Mouse (Mus musculus): ENCODE measurements at regions not wholly inside any gene's neighbourhood (a gene's known extent, or its start where the extent isn't known, plus 50 kb on each side); places are given as distances from the start of the nearest gene placed in this dataset.

- no peaks in the 10 kb centered on the region for H3K36me3 ChIP-seq (ENCODE audit: control insufficient read depth, insufficient read depth, low read length)
- H3K27me3 ChIP-seq (ENCODE audit: control insufficient read depth, insufficient read depth, low read length): no peaks in the 10 kb centered on the region
- WGBS: 66% methylated on average over 3 of the region's 3 CpGs
- H3K4me2 ChIP-seq (replicated peaks; ENCODE audit: low read depth): no peak overlapping the region
- no peak overlapping the region for H3K9ac ChIP-seq (ENCODE audit: low read length)
- no peak for TF ChIP-seq EP300 (optimal IDR thresholded peaks at IDR 0.05)
- TF ChIP-seq CTCF (IDR thresholded peaks at IDR 0.05; ENCODE audit: low read depth): no peak
- H3K9me3 ChIP-seq (ENCODE audit: control insufficient read depth, low read length): no peaks in the 10 kb centered on the region
- no peak overlapping the region for H3K27ac ChIP-seq (replicated peaks)
- H3K4me1 ChIP-seq (replicated peaks; ENCODE audit: control insufficient read depth, insufficient read depth): no peaks in the 10 kb centered on the region
- H3K4me3 ChIP-seq (ENCODE audit: low read depth, low read length): no peak overlapping the region
- DNase-seq (ENCODE audit: low spot score): no peak
- no peak for ATAC-seq (ENCODE audit: low FRiP score, low TSS enrichment)
These were observed 504.9 kb upstream of the Tenm3 start for GRCm38 (mm10) chr8:49348602-49349001.

DNA sequence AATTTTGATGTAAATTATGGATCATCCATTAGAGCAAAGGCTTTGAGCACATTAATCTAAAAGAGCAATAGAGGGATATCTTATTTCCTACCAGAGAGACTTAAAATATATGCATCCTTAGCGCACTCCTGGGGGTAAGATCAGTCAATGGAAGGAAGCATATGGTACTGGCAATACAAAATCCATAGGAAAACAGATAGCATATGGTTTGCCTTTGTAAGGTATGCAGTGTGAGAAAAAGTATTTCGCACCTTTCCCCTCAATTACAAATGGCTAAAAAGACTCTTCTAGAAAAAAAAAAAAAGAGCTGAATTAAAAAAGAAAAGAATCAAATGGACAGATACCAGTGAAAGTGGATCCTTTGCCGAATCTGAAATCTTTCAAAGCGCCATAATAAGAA lies 495.0 kb upstream of the Tenm3 start:
- Histone ChIP-seq H3K9me3 (ENCODE audit: control insufficient read depth, low read length) (no peaks in the 10 kb centered on the region), H3K27me3 (ENCODE audit: control insufficient read depth, insufficient read depth, low read length) (no peaks in the 10 kb centered on the region), H3K36me3 (ENCODE audit: control insufficient read depth, insufficient read depth, low read length) (no peaks in the 10 kb centered on the region), H3K9ac (ENCODE audit: low read length) (no peak overlapping the region), H3K4me1 (replicated peaks; ENCODE audit: control insufficient read depth, insufficient read depth) (no peaks in the 10 kb centered on the region), H3K4me3 (ENCODE audit: low read depth, low read length) (no peak overlapping the region), H3K4me2 (replicated peaks; ENCODE audit: low read depth) (no peak overlapping the region), H3K27ac (replicated peaks) (no peak overlapping the region)
- TF ChIP-seq CTCF (IDR thresholded peaks at IDR 0.05; ENCODE audit: low read depth) (no peak), EP300 (optimal IDR thresholded peaks at IDR 0.05) (no peak)
- 88% methylated on average over 4 of the region's 4 CpGs for WGBS
- no peak for ATAC-seq (ENCODE audit: low FRiP score, low TSS enrichment)
- no peak for DNase-seq (ENCODE audit: low spot score)

DNA sequence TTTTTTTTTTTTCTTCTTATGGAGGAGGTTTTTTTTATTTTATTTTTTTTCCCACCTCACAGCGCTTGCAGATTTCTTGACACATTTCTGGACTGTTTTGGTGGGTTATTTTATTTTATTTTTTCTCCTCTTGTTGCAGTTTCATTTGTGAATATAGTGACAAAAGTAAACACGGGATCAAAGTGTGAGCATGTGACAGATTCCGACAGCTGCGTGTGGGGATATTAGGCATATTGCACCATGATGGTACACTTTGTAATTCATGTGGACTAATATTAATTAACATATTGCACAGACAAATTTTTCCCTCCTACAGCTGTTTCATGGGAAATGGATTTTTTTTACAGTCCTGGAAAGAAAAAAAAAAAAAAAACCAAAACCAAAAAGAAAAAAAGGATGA lies 483.2 kb upstream of the Tenm3 start:
- no peak overlapping the region for H3K9ac ChIP-seq (ENCODE audit: low read length)
- H3K27me3 ChIP-seq (ENCODE audit: control insufficient read depth, insufficient read depth, low read length): no peaks in the 10 kb centered on the region
- H3K4me3 ChIP-seq (ENCODE audit: low read depth, low read length): no peak overlapping the region
- no peak overlapping the region for H3K27ac ChIP-seq (replicated peaks)
- no peaks in the 10 kb centered on the region for H3K9me3 ChIP-seq (ENCODE audit: control insufficient read depth, low read length)
- TF ChIP-seq CTCF (IDR thresholded peaks at IDR 0.05; ENCODE audit: low read depth) (no peak), EP300 (optimal IDR thresholded peaks at IDR 0.05) (no peak)
- H3K4me2 ChIP-seq (replicated peaks; ENCODE audit: low read depth): no peak overlapping the region
- no peaks in the 10 kb centered on the region for H3K4me1 ChIP-seq (replicated peaks; ENCODE audit: control insufficient read depth, insufficient read depth)
- no peaks in the 10 kb centered on the region for H3K36me3 ChIP-seq (ENCODE audit: control insufficient read depth, insufficient read depth, low read length)
- DNase-seq (ENCODE audit: low spot score) (no peak), ATAC-seq (ENCODE audit: low FRiP score, low TSS enrichment) (no peak)
- 87% methylated on average over 4 of the region's 4 CpGs for WGBS

DNA sequence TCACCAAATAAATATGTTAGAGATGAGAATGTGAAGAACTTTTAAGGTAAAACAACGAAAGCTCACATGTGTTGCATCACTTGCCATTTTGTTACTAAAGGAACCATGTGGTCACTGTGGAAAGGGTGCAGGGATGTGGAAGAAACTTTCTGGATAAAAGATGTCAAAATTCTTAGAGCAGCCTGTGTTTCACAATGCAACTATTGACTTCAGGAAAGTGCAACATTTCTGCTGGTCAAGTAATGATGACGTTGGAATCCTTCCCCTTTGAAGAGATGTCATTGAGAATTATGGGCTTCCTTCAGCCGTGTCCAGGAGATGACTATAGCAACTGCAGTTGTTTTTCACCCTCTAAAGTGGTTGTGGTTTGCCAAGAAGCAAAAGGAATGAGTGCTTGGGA lies 477.7 kb upstream of the Tenm3 start:
- Histone ChIP-seq H3K4me1 (replicated peaks; ENCODE audit: control insufficient read depth, insufficient read depth) (no peaks in the 10 kb centered on the region), H3K36me3 (ENCODE audit: control insufficient read depth, insufficient read depth, low read length) (no peaks in the 10 kb centered on the region), H3K9me3 (ENCODE audit: control insufficient read depth, low read length) (no peaks in the 10 kb centered on the region), H3K4me3 (ENCODE audit: low read depth, low read length) (no peak overlapping the region), H3K27ac (replicated peaks) (no peak overlapping the region), H3K9ac (ENCODE audit: low read length) (no peak overlapping the region), H3K27me3 (ENCODE audit: control insufficient read depth, insufficient read depth, low read length) (no peaks in the 10 kb centered on the region), H3K4me2 (replicated peaks; ENCODE audit: low read depth) (no peak overlapping the region)
- ATAC-seq (ENCODE audit: low FRiP score, low TSS enrichment) (no peak), DNase-seq (ENCODE audit: low spot score) (no peak)
- TF ChIP-seq EP300 (optimal IDR thresholded peaks at IDR 0.05): no peak
- TF ChIP-seq CTCF (IDR thresholded peaks at IDR 0.05; ENCODE audit: low read depth): no peak
- 66% methylated on average over 3 of the region's 3 CpGs for WGBS

GRCm38 (mm10) chr8:49313483-49314278 lies 469.9 kb upstream of the Tenm3 start:
- Histone ChIP-seq H3K36me3 (ENCODE audit: control insufficient read depth, insufficient read depth, low read length) (no peaks in the 10 kb centered on the region), H3K27ac (replicated peaks) (no peak overlapping the region), H3K4me1 (replicated peaks; ENCODE audit: control insufficient read depth, insufficient read depth) (no peaks in the 10 kb centered on the region), H3K9ac (ENCODE audit: low read length) (no peak overlapping the region), H3K9me3 (ENCODE audit: control insufficient read depth, low read length) (no peaks in the 10 kb centered on the region), H3K4me3 (ENCODE audit: low read depth, low read length) (no peak overlapping the region), H3K4me2 (replicated peaks; ENCODE audit: low read depth) (no peak overlapping the region), H3K27me3 (ENCODE audit: control insufficient read depth, insufficient read depth, low read length) (no peaks in the 10 kb centered on the region)
- WGBS: 54% methylated on average over 10 of the region's 10 CpGs
- DNase-seq (ENCODE audit: low spot score) (no peak), ATAC-seq (ENCODE audit: low FRiP score, low TSS enrichment) (no peak)
- no peak for TF ChIP-seq EP300 (optimal IDR thresholded peaks at IDR 0.05)
- no peak for TF ChIP-seq CTCF (IDR thresholded peaks at IDR 0.05; ENCODE audit: low read depth)

DNA sequence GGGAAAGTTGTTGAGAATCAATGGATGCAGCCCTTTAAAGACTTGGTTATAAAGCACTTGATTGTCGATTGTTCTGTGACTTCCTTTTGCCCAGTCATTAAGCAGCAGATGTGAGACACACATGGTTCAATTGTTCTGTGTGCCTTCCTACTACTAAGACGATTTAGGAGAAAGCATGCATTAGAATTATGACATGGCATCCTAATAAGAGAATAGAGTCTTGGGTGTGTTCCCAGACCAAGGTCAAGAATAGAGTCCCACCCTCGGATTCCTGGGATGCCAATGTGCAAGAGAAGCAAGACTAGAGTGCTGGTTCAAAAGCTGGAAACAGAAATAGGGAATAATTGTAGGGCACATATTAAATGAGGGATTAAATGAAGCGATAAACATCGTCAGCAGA lies 469.1 kb upstream of the Tenm3 start:
- no peaks in the 10 kb centered on the region for H3K4me1 ChIP-seq (replicated peaks; ENCODE audit: control insufficient read depth, insufficient read depth)
- H3K9me3 ChIP-seq (ENCODE audit: control insufficient read depth, low read length): no peaks in the 10 kb centered on the region
- no peaks in the 10 kb centered on the region for H3K27me3 ChIP-seq (ENCODE audit: control insufficient read depth, insufficient read depth, low read length)
- H3K4me2 ChIP-seq (replicated peaks; ENCODE audit: low read depth): no peak overlapping the region
- ATAC-seq (ENCODE audit: low FRiP score, low TSS enrichment): no peak
- no peak for DNase-seq (ENCODE audit: low spot score)
- 59% methylated on average over 5 of the region's 5 CpGs for WGBS
- no peak overlapping the region for H3K9ac ChIP-seq (ENCODE audit: low read length)
- no peak for TF ChIP-seq EP300 (optimal IDR thresholded peaks at IDR 0.05)
- H3K4me3 ChIP-seq (ENCODE audit: low read depth, low read length): no peak overlapping the region
- H3K27ac ChIP-seq (replicated peaks): no peak overlapping the region
- no peaks in the 10 kb centered on the region for H3K36me3 ChIP-seq (ENCODE audit: control insufficient read depth, insufficient read depth, low read length)
